Mouse (Mus musculus) brain, embryonic 14.5 days (tissue): ENCODE results near the gene Rpl23a.

ENCODE experiments used
- CTCF ChIP-seq: fragments of 200-500 bp; IDR thresholded peaks from 2 replicates; pipeline ENCODE4 v1.5.1; 2012; ENCODE audit warnings: inconsistent platforms, mild to moderate bottlenecking, moderate library complexity, borderline replicate concordance; ENCODE audit not compliant: insufficient read depth, insufficient read length; ENCODE audit errors: extremely low read depth
- POLR2A ChIP-seq: fragments of 200-500 bp; IDR thresholded peaks from 2 replicates; pipeline ENCODE4 v1.6.1; 2012; ENCODE audit warnings: mild to moderate bottlenecking, inconsistent platforms, borderline replicate concordance; ENCODE audit not compliant: poor library complexity, insufficient read depth, insufficient read length, severe bottlenecking; ENCODE audit errors: extremely low read depth

DNA sequence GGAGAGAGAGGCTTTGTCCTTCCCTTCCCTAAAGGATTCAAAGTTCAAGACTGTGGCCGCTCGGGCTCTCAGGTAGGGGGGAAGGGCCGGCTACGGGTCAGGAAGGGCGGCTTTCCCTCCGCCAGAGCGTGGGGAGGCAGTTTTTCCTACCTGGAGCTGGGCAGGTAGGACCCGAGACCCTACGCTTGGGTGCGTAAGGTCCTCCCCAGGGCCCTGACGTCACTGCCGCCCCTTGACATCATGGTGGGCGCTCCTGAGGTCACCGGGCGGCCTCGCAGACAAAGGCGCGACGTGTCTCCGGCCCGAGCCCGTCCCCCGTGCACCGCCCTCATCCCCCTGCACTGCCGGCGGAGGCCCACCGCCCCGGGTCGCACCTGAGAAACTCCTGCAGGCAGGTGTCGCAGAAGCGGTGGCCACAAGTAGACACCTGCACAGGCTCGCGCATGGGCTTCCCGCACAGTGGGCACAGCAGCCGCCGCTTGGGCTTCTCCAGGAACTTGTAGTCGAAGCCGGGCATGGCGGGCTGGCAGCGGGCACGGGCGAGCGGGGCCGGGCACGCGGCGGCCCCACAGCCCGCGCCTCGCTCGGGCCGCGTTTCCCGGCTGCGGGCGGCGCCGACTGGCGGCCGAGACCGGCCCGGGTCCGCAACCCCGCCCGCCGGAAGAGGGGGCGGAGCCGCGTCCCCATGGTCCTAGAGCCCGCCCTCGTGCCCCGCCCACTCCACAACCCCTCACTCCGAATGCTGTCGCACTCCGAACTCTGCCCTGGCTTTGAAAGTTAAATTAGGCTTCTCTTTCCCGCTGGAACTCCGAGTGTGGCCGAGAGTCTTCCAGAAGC, 18.2 kb downstream of the Rpl23a start, which contains the start of gene Traf4:
- TF ChIP-seq CTCF (no peak), POLR2A (peak; percentile 95)
